29 mouse cellular contexts compared by ENCODE assay signal in genomic region chr12:64045528-64045927, GRCm38 (mm10).
DNase-seq lines count a peak whose midpoint lies in the region; ATAC-seq lines count a peak whose summit lies in the region.
"Had no signal": no experiment of that assay in that cellular context is flagged by ENCODE, and none has a peak within 500 bp of the region (broad histone marks: within the 10 kb centered on the region; RNA-seq: fewer than 3 reads in every experiment).

No protein-coding gene starts in this region.

- no peaks in the 10 kb centered on the region for H3K4me1 ChIP-seq in forebrain, embryonic 14.5 days (ENCODE audit: control insufficient read depth, insufficient read depth, low read length)
- H3K4me1 ChIP-seq: embryonic facial prominence, embryonic 13.5 days; forebrain, embryonic 12.5 days; heart, embryonic 15.5 days; hindbrain, embryonic 13.5 days; limb, embryonic 13.5 days; liver, embryonic 12.5 days; midbrain, embryonic 12.5 days had no signal

- H3K27ac ChIP-seq in forebrain, embryonic 14.5 days (ENCODE audit: low read depth, low read length) = no peak overlapping the region
- H3K27ac ChIP-seq: embryonic facial prominence, embryonic 13.5 days; forebrain, embryonic 12.5 days; heart, embryonic 15.5 days; hindbrain, embryonic 13.5 days; limb, embryonic 13.5 days; liver, embryonic 12.5 days; midbrain, embryonic 12.5 days had no signal

- intact Hi-C loops in left cerebral cortex, postnatal 10 days (cut with DNase I) = no loop called here

- H3K4me2 ChIP-seq in forebrain, embryonic 14.5 days (ENCODE audit: low read length) = no peak overlapping the region
- H3K4me2 ChIP-seq: embryonic facial prominence, embryonic 13.5 days; forebrain, embryonic 12.5 days; heart, embryonic 15.5 days; hindbrain, embryonic 13.5 days; limb, embryonic 13.5 days; liver, embryonic 12.5 days; midbrain, embryonic 12.5 days had no signal

- H3K27me3 ChIP-seq in forebrain, embryonic 14.5 days (replicated peaks; ENCODE audit: control insufficient read depth, insufficient read depth, low read length) = no peaks in the 10 kb centered on the region
- H3K27me3 ChIP-seq: embryonic facial prominence, embryonic 13.5 days; forebrain, embryonic 12.5 days; heart, embryonic 15.5 days; hindbrain, embryonic 13.5 days; limb, embryonic 13.5 days; liver, embryonic 12.5 days; midbrain, embryonic 12.5 days had no signal

- H3K4me3 ChIP-seq in forebrain, embryonic 14.5 days (ENCODE audit: low read depth, low read length) = no peak overlapping the region
- H3K4me3 ChIP-seq: embryonic facial prominence, embryonic 13.5 days; erythroblast, embryonic 14.5 days; forebrain, embryonic 12.5 days; heart, embryonic 15.5 days; hindbrain, embryonic 13.5 days; limb, embryonic 13.5 days; liver, embryonic 12.5 days; midbrain, embryonic 12.5 days had no signal

- ATAC-seq in forebrain, embryonic 14.5 days = no peak
- ATAC-seq: inflammation-experienced regulatory T-cells, adult 6 months; liver, embryonic 12.5 days had no signal

- no peaks in the 10 kb centered on the region for H3K9me3 ChIP-seq in forebrain, embryonic 14.5 days (replicated peaks; ENCODE audit: control insufficient read depth, low read length)
- H3K9me3 ChIP-seq: embryonic facial prominence, embryonic 13.5 days; forebrain, embryonic 12.5 days; heart, embryonic 15.5 days; hindbrain, embryonic 13.5 days; limb, embryonic 13.5 days; liver, embryonic 12.5 days; midbrain, embryonic 12.5 days had no signal

- H3K36me3 ChIP-seq in forebrain, embryonic 14.5 days (ENCODE audit: control insufficient read depth, insufficient read depth, low read length) = no peaks in the 10 kb centered on the region
- H3K36me3 ChIP-seq: embryonic facial prominence, embryonic 13.5 days; forebrain, embryonic 12.5 days; heart, embryonic 15.5 days; hindbrain, embryonic 13.5 days; limb, embryonic 13.5 days; liver, embryonic 12.5 days; midbrain, embryonic 12.5 days had no signal

- no peak overlapping the region for H3K9ac ChIP-seq in forebrain, embryonic 14.5 days (ENCODE audit: low read length)
- H3K9ac ChIP-seq: embryonic facial prominence, embryonic 13.5 days; forebrain, embryonic 12.5 days; heart, embryonic 15.5 days; hindbrain, embryonic 13.5 days; limb, embryonic 13.5 days; liver, embryonic 12.5 days; midbrain, embryonic 12.5 days had no signal

- WGBS in forebrain, embryonic 14.5 days = 87% methylated on average over 2 of the region's 2 CpGs

- peak; percentile 4 to 13 for DNase-seq in left cerebral cortex, adult 18-20 months (ENCODE audit: low spot score in 2 of 2)
- no peak for DNase-seq in left cerebral cortex, postnatal 10 days (ENCODE audit: extremely low spot score in 1 of 2, low spot score in 2 of 2)
- peak; percentile 7 for DNase-seq in layer of hippocampus, adult 11-12 months (ENCODE audit: low spot score)
- DNase-seq in layer of hippocampus, adult 9-10 months (ENCODE audit: low spot score) = peak; percentile 4
- peak; percentile 29 for DNase-seq in telencephalon, adult 2 months (ENCODE audit: low read depth, low spot score)
- DNase-seq in forebrain, embryonic 14.5 days (ENCODE audit: low spot score) = no peak
- no peak for DNase-seq in ovary, adult 18-20 months (ENCODE audit: low spot score)
- DNase-seq: adrenal gland, postnatal 10 days; cerebellum, adult 8-10 months; cerebellum, postnatal 36 days; embryo, embryonic 11 days; gastrocnemius, postnatal 36 days; heart, postnatal 36 days; kidney, adult 2 months; kidney, postnatal 10 days; lung, adult 2 months; lung, postnatal 14 days; right cerebral cortex, postnatal 4 days; thymus, adult 18-20 months; thymus, postnatal 4 days had no signal

Comparison
In these comparisons a context has a peak if more than half of its experiments do, and no peak if none do; other contexts are left out.
1. DNase-seq: peak in left cerebral cortex, adult 18-20 months (2 of 2), layer of hippocampus, adult 11-12 months (single experiment), layer of hippocampus, adult 9-10 months (single experiment) and telencephalon, adult 2 months (single experiment); none in left cerebral cortex, postnatal 10 days (0 of 2), forebrain, embryonic 14.5 days (single experiment) and ovary, adult 18-20 months (single experiment).